Mouse (Mus musculus) olfactory bulb, adult 2 months (tissue): ENCODE results near the gene Ksr1.

Experiments used
- CTCF ChIP-seq: fragments of 200-500 bp; IDR thresholded peaks from 2 replicates; pipeline ENCODE4 v1.5.1; 2012; ENCODE audit warnings: low read depth, mild to moderate bottlenecking, low read length, moderate library complexity; ENCODE audit not compliant: insufficient read depth
- POLR2A ChIP-seq: fragments of 200-500 bp; IDR thresholded peaks from 2 replicates; pipeline ENCODE4 v1.6.1; 2012; ENCODE audit warnings: mild to moderate bottlenecking, low read depth, low read length, moderate library complexity; ENCODE audit not compliant: insufficient read depth

- TF ChIP-seq CTCF (no peak), POLR2A (no peak)
These were observed 9.1 kb upstream of the Ksr1 start for GRCm38 (mm10) chr11:79155348-79155747.
